Mouse (Mus musculus): ENCODE measurements around the gene Nup214. TPM values are rescaled to one million over a fixed set of nuclear protein-coding genes. Genes with fewer than 3 reads are reported as not detected.

Nup214 gene
- total RNA-seq (2021): 10 to 100 TPM; 42.0 to 43.5 TPM

DNA sequence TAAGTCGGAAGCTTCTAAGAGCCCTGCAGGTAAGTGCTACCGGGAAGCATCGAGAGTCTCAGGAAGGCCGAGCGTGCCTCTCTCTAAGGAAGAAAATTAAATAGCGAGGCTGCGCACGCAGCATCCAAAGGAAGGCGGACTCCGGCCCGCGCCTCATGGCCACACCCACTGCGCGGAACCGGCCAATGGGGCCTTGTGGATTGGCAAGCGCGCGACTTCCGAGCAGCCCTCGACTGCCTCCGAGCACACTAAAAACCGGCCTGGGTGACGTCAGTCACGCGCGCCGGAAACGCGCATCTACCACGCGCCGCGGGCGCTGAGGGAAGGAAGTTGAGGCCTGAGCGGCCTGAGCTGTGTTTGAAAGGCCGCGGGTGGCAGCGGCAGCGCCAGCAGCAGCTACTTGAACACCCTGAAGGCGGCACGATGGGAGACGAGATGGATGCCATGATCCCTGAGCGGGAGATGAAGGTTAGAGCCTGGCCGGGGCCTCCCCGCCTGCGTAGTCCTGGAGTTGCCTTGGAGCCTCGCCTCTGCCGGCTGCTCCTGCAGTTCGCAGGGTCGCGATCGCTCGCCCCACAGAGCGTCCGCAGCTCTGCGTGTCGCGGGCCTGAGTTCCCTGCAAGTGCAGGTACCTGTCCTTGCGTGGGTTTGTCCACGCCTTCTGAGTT, at the start of gene Nup214:
TSS of gene Nup214 (plus strand) at position 296 of the 668 bp plus-strand sequence.
- peak; percentile 99 for DNase-seq (ENCODE audit: extremely low spot score in 1 of 2, low spot score in 2 of 2)
- intact Hi-C loops (cut with DNase I): no loop called here

DNA sequence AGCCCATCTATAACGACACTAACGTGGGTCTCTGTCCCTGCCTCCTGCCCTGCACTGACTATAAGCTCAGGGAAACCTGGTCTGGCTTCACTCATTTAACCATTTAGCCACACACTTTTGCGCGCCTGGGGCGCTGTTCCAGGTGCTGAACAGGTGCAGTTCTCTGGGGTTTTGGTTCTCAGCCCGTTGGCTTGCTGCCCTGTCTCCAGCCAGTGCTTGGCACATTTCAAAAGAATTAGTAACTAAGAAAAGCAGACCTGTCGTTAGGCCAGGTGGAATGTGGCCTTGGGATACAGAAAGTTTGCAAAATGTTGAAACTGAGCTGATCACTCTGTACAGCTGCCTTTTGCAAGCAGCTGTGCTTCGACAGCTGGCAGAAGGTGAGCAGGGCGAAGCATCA, 49.4 kb upstream of the Nup214 start:
- DNase-seq (ENCODE audit: extremely low spot score in 1 of 2, low spot score in 2 of 2): no peak
- intact Hi-C loops (cut with DNase I): no loop called here

DNA sequence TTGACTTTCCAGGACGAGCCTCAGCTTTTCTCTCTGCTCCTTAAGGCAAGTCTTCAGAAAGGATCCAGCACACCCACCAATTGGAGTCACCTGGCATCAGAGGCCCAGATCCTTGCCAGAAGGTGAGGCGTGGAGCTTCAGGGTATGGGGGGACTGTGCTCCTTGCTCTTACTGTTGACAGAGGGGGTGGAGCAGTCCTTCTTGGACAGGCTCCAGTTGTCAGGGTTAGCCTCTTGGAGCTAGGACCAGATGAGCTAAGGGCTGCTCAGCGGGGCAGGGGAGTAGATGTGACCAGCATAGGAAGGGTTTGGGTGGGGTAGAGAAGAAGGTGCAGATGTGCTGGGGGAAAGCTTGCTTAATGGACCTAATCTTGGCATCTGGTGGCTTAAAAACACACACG, 48.3 kb upstream of the Nup214 start:
- no peak for DNase-seq (ENCODE audit: extremely low spot score in 1 of 2, low spot score in 2 of 2)
- intact Hi-C loops (cut with DNase I): no loop called here

DNA sequence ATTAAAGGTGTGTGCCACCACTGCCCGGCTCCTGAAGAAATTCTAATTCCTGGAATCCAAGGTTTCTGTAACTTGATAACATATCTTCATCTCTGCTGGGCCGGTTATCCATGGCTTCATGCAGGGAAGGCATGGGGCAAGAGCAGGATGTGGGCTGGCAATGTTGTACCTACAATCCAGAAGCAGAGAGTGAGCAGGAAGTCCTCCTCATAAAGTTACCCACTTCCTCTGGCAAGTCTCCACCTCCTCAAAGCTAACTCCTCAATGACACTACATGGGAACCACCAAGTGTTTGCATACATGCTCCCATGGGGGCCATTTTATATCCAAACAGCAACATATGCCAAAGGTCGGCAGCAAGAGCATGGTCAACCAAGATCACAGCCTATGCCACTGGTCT, 44.6 kb upstream of the Nup214 start:
- no peak for DNase-seq (ENCODE audit: extremely low spot score in 1 of 2, low spot score in 2 of 2)
- intact Hi-C loops (cut with DNase I): no loop called here

DNA sequence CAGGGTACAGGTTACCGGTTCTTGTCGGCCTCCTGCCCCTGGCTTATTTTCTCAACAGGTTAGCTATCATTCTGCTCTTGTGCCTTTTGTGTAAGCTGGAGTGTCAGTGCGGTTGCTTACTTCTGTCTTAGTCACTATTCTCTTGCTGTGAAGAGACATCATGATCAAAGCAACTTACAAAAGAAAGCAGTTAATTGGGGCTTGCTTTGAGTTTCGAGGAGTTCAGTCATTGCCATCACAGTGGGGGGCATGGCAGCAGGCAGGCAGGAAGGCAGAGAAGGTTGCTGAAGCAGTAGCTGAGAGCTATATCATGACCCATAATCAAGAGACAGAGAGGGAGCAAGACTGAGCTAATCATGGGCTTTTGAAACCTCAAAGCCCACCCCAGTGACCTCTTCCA, 39.7 kb upstream of the Nup214 start:
- no peak for DNase-seq (ENCODE audit: extremely low spot score in 1 of 2, low spot score in 2 of 2)
- intact Hi-C loops (cut with DNase I): no loop called here

DNA sequence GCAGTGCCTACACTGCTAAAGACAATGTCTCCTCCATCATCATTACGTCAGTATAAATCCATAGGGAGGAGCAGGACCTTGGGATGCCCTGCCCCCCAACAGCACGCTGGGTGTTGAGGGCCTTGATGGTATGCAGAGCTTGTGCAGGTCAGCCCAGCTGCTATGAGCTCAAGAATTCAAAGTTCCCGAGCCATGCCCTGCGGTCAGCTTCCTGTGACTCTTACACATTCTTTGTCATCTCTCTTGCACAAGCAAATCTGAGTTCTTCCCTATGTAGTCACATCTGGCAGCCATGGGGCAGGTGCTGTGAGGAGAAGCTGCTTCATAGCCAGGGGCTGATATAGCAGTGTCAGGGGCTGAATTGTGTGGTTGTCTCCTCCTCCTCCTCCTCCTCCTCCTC, 39.2 kb upstream of the Nup214 start:
- no peak for DNase-seq (ENCODE audit: extremely low spot score in 1 of 2, low spot score in 2 of 2)
- intact Hi-C loops (cut with DNase I): no loop called here

DNA sequence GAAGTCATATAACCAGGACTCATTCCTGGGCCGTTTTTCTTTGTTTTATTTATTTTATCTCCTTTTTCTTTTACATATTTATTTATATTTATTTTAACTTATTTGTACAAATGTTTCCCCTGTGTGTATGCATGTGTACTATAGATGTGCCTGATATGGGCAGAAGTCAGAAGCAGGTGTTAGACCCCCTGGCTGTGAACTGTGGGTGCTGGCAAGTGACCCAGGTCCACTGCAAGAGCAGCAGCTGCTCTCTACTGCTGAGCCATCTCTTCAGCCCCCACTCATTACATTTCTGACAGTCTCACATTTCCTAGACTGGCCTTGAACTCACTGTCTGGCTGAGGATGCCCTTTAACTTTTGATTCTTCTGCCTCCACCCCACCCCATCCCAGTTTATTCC, 35.9 kb upstream of the Nup214 start:
- intact Hi-C loops (cut with DNase I): no loop called here
- DNase-seq (ENCODE audit: extremely low spot score in 1 of 2, low spot score in 2 of 2): no peak

DNA sequence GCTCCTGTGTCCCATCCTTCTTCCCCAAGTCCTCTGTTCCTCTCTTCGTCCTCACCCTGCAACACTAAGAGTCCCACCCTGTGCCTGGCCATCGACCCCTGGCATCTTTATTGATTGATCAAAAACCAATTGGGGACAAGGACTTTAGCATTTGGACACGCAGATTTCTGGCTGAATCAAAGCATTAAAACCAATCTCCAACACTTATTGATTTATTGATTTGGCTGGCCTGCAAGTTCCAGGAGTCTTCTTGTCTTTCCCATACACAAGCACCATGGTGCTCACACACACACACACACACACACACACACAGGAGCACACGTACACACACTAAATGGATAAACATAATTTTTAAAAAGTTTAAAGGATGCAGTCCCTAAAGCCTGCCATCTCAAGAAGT, 31.2 kb upstream of the Nup214 start:
- intact Hi-C loops (cut with DNase I): no loop called here

DNA sequence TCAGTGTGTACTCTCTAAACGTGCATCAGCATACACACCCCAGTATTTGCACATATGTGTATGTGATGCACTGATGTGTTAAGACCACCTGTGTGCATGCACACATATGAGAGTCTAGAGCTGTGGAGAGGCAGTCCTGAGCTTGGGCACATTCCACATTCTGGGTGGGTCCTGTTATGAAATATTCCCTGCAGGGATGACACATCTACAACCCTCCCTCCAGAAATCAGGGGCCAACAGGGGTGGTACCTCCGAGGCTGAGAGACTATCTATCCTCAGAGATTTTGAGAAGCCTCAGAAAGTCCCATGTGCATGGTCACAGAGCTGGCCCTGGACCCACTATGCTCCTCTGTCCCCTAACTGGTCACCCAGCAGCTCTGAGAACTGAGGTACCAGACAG, 28.7 kb upstream of the Nup214 start:
- DNase-seq (ENCODE audit: extremely low spot score in 1 of 2, low spot score in 2 of 2): no peak
- intact Hi-C loops (cut with DNase I): no loop called here

More for the DNA sequence above, 31.2 kb upstream of the Nup214 start:
- DNase-seq (ENCODE audit: extremely low spot score in 1 of 2, low spot score in 2 of 2): no peak

DNA sequence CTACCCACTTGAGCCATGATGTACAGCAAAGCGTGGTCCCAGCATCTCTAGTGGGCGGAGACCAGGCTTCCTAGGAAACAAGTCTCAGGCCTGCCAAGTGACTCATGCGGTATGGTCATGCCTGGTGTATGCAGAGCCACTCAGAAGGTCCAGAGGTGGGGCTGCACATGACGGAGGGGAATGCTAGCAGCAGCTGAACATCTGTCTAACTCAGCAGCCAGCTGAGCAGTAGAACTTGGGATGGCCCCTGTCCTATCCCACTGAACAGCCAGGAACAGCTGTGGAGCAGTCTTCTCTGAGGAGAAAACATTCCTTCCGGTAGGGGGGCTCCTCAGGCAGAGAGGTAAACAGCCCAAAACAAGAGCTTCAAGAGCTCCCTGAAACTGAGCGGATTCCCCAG, 25.8 kb upstream of the Nup214 start:
- no peak for DNase-seq (ENCODE audit: extremely low spot score in 1 of 2, low spot score in 2 of 2)
- intact Hi-C loops (cut with DNase I): no loop called here

DNA sequence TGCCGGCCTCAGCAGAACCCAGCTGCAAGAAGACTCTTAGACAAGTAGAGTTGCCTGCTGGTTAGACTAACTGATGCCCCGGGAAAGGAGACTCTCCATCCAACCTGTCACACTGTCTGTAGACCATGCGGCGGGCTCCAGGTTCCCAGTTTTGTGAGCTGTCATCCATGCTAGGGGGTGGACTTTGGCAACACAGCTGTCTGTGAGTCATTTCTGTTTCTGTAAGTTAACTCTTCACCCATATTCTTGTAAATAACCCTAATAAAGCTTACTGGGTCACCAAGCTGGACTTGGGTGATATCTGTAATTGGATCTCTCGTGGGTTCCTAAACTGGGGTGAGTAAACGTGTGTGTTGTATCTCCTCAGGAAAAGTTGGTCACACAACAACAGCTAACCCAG, 25.4 kb upstream of the Nup214 start:
- no peak for DNase-seq (ENCODE audit: extremely low spot score in 1 of 2, low spot score in 2 of 2)
- intact Hi-C loops (cut with DNase I): no loop called here

DNA sequence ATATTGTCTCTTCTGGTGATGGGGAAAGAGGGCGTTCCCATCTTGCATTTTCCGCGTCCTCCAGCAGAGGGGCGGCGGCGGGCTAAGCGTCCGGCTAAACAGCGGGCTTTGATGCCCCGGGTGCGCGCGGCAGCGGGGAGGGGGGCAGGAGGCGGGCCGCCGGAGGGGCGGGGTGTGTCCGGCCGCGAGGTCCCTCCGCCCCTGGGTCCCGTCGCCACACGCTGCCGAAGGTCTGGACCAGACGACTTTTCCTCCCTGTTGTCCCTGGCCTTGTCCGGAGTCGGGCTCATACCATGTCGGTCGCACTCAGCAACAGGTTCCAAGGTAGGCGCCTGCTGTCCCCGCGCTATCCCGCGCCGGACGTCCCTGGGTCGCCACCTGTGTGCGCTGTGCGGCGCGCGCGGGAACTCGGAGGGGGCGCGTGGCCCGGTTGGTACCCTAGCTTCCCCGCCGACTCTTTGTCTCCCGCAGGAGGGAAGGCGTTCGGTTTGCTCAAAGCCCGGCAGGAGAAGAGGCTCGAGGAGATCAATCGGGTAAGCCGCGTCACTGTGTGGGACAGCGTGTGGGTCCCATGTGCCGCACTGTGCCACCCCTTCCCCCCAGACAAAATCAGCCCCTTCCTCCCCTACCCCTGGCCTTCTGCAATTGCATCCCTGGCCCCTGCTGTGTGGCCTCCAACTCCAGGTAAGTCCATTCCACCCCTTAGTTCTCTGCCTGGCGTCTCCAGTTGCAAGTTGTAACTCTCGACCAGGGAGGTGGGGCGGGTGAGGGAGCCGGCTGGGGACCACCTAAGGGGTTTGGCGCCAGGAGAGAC, 24.0 kb upstream of the Nup214 start, which contains the start of gene Aif1l:
TSS of gene Aif1l (plus strand) at position 82 of the 814 bp plus-strand sequence.
- peak in 1 of 2 experiments; percentile 89 for DNase-seq (ENCODE audit: extremely low spot score in 1 of 2, low spot score in 2 of 2)
- intact Hi-C loops (cut with DNase I): no loop called here

DNA sequence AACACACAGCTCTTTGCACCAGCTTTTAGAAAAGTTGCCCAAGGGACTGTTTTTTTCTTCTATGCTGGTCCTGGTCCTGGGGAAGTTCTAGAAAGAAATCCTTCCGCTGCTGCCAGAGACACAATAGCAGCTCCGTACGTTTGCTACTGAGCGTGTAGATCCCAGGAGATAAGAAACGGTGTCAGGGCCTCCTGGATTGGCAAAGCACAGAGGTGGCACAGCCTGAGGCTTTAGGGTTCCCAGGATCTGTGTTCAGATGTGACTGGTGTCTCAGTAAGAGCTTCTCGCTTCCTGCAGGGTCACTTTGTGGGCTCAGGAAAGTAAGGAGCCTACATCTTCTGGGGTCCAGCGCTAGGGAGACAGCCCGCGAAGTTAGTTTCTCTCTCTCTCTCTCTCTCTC, 23.3 kb upstream of the Nup214 start:
- no peak for DNase-seq (ENCODE audit: extremely low spot score in 1 of 2, low spot score in 2 of 2)
- intact Hi-C loops (cut with DNase I): no loop called here

DNA sequence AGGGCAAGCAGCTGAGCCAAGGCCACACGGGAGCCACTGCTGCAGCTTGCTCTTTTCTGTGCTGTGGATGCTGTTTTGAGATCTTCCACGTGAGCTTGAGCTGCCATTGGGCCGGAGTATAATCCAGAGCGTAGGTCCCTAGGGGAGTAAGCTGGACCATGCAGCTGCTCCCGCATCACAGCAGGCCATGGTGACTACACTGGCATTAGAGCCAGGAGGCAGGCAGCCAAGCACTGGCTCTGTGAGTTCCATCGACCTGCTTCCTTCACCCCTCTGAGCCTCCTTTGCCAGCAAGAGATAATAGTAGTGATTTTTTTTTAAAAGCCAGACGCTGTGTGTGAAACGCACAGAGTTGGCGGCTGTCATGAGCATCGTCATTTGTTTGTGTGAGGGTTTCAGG, 22.0 kb upstream of the Nup214 start:
- DNase-seq (ENCODE audit: extremely low spot score in 1 of 2, low spot score in 2 of 2): no peak
- intact Hi-C loops (cut with DNase I): no loop called here

DNA sequence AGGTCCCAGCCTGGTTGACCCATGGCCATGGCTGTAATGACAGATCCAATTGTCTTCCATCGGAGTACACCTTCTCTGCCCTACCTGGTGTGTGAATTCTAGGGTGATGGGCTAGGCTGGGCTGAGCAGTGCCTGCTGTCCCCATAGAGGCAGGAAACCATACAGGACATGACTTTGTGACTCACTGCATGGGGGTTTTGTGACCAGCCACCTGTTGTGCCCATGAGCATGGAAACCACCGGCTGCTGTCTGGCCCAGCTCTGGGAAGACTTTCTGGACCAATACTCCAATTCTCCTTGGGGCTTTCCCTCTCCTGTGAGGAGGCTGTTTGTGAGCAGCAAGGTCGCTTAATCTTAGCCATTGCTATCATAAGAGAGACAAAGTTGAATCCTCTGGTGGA, 21.5 kb upstream of the Nup214 start:
- intact Hi-C loops (cut with DNase I): no loop called here
- no peak for DNase-seq (ENCODE audit: extremely low spot score in 1 of 2, low spot score in 2 of 2)

DNA sequence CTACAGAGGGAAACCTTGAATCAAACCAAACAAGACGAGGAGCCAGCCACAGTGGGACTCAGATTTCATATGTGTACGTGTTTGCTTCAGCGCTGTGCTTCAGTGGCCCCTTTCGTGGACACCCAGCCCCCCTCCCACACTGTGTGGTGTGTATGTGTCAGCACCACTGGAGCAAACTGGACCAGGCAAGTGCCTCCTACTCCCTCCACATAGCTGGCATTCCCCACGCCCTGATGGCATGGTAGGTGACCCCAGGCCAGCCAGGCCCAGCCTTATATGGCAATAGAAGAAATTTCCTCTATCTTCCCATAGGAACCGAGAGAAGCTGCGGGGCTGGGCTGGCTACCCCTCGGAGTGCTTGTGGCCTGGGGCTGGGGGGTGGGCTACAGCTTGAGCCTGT, 20.5 kb upstream of the Nup214 start:
- intact Hi-C loops (cut with DNase I): no loop called here

DNA sequence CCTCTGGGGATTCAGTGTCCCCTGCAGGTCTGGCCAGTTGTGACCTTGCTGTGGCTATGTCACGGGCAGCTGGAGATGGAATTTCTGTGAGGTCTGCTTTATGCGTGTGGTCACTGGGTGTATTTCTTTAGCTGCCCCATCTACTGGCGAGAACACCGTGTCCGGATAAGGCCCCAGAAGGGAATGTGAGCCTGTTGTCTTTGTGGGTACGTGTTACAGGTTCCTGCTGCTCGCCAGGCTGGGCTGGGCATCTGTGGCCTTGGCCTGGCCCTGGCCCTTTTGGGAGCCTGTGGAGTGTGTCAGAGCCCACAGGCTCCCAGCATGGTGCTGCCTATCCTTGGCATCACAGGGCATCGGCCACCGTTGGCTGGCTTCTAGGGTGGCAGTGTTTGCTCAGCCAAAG, 19.5 kb upstream of the Nup214 start:
- DNase-seq (ENCODE audit: extremely low spot score in 1 of 2, low spot score in 2 of 2): no peak
- intact Hi-C loops (cut with DNase I): no loop called here

More for the DNA sequence above, 20.5 kb upstream of the Nup214 start:
- DNase-seq (ENCODE audit: extremely low spot score in 1 of 2, low spot score in 2 of 2): no peak

DNA sequence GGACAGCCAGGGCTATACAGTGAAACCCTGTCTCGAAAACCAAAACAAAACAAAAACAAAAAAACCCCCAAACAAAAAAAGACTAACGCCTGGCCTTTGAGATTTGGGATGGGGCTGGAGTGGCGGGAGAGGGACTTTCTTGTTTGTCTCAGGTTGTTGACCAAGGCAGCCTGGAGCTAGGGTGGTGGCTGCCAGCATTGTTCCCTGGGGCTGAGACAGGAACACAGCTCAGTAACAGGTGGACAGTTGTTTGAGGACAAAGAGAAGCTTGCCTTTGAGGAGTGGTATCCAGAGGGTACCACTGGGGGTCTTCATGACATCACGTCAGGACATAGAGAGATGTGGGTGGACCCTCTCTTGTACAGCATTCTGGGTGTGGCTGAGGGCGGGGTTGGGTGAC, 18.6 kb upstream of the Nup214 start:
- intact Hi-C loops (cut with DNase I): no loop called here
- no peak for DNase-seq (ENCODE audit: extremely low spot score in 1 of 2, low spot score in 2 of 2)

DNA sequence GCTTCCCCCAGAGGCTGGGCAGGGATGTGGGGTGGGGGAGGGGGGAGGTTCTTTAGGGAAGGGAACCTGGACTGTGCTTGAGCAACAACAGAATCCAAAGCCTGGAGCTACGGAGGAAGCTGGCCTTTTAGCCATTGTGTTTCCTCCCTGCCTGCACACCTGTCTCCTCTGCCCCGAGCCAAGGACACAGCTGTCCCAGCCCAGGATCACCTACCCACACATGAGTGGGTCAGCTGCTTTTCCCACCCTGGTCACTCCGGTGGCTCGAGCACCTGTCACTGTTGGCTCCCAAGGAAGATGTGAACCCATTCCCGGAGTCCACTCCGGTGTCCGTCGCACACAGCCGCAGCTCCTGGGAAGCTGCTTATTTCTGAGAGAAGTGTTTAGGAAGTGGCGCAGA, 17.0 kb upstream of the Nup214 start:
- intact Hi-C loops (cut with DNase I): no loop called here
- DNase-seq (ENCODE audit: extremely low spot score in 1 of 2, low spot score in 2 of 2): no peak

DNA sequence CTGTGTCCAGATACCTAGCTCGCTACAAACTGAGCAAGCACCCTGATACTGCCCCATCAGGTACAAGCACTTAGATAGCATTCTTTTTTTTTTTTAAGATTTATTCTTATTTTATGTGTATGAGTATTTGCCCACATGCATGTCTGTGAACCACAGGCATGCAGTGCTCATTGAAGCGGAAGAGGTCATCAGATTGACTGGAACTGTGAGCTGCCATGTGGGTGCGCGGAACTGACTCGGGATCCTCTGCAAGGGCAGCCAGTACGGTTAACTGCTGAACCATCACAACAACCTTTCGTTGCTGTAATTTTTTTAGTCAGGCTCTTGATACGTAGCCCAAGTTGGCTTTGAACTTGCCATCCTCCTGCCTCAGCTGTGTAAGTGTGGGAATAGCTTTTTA, 13.2 kb upstream of the Nup214 start:
- intact Hi-C loops (cut with DNase I): no loop called here

More for the DNA sequence above, 13.2 kb upstream of the Nup214 start:
- DNase-seq (ENCODE audit: extremely low spot score in 1 of 2, low spot score in 2 of 2): no peak
